Mouse (Mus musculus): ENCODE measurements at regions not wholly inside any gene's neighbourhood (a gene's known extent, or its start where the extent isn't known, plus 50 kb on each side); places are given as distances from the start of the nearest gene placed in this dataset.
"Not testable (repeated sequence)": the region's sequence is repeated elsewhere in the genome, so short reads cannot be mapped to it uniquely, and the experiment has no call there.

GRCm38 (mm10) chr12:6638761-6639281, 1263.3 kb upstream of the Klhl29 start:
- DNase-seq (ENCODE audit: low spot score): no peak

GRCm38 (mm10) chr12:6637771-6638305, 1262.4 kb upstream of the Klhl29 start:
- DNase-seq (ENCODE audit: low spot score): no peak

GRCm38 (mm10) chr12:6622575-6623146, 1247.2 kb upstream of the Klhl29 start:
- DNase-seq (ENCODE audit: low spot score): no peak

GRCm38 (mm10) chr12:6601111-6601510, 1225.6 kb upstream of the Klhl29 start:
- peak; percentile 0 for DNase-seq (ENCODE audit: low spot score)

- not testable (repeated sequence) for DNase-seq (ENCODE audit: low spot score)
Observed at GRCm38 (mm10) chr12:6595484-6595883, 1220.0 kb upstream of the Klhl29 start.

GRCm38 (mm10) chr12:6590231-6590630, 1214.7 kb upstream of the Klhl29 start:
- no peak for DNase-seq (ENCODE audit: low spot score)

GRCm38 (mm10) chr12:6588031-6588701, 1212.7 kb upstream of the Klhl29 start:
- DNase-seq (ENCODE audit: low spot score): no peak

- no peak for DNase-seq (ENCODE audit: low spot score)
Observed at GRCm38 (mm10) chr12:6580195-6580594, 1204.7 kb upstream of the Klhl29 start.

GRCm38 (mm10) chr12:6576866-6577360, 1201.4 kb upstream of the Klhl29 start:
- DNase-seq (ENCODE audit: low spot score): no peak
